Mouse (Mus musculus): ENCODE results near the gene Pdgfa. TPM values are rescaled to one million over a fixed set of nuclear protein-coding genes. Genes with fewer than 3 reads are reported as not detected.

Gene Pdgfa
- polyA plus RNA-seq, 1 experiment from 2014 or later = 17.5 TPM

GRCm38 (mm10) chr5:138946931-138947330 is 50.2 kb downstream of the Pdgfa start:
- Histone ChIP-seq H3K27me3 (no peaks in the 10 kb centered on the region), H3K4me3 (no peak overlapping the region), H3K27ac (replicated peaks) (peak overlapping the region; percentile 24; the same call in 1 of the 2 replicates), H3K4me2 (replicated peaks) (no peak overlapping the region), H3K4me1 (peaks cover 19% of the 10 kb centered on the region), H3K36me3 (no peaks in the 10 kb centered on the region), H3K9me3 (no peaks in the 10 kb centered on the region), H3K9ac (replicated peaks) (no peak overlapping the region)
- 66% methylated on average over 5 of the region's 5 CpGs for WGBS
- no peak for ATAC-seq (replicated peaks)

DNA sequence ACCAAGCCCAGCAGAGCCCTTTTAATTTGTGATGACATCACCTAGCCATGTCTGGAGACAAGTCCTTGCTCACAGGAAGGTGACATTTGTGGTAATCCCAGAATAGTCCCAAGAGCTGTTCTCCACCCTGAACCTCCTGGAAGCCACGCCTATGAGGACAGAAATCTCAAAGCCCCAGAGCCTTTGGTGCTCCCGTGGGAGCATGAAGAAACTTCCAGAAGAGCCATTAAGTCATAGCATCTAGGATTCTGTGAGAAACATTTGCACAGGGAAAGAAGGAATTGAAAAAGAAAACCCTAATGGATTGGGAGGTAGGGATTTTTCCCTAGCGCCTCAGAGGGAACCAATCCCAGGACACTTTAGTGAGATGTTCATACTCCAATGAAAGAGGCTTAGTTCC is 52.2 kb downstream of the Pdgfa start:
- no peaks in the 10 kb centered on the region for H3K36me3 ChIP-seq
- H3K9ac ChIP-seq (replicated peaks) = no peak overlapping the region
- no peak overlapping the region for H3K27ac ChIP-seq (replicated peaks)
- H3K4me1 ChIP-seq = peaks cover 19% of the 10 kb centered on the region
- no peaks in the 10 kb centered on the region for H3K9me3 ChIP-seq
- no peaks in the 10 kb centered on the region for H3K27me3 ChIP-seq
- no peak overlapping the region for H3K4me2 ChIP-seq (replicated peaks)
- H3K4me3 ChIP-seq = no peak overlapping the region
- WGBS = 93% methylated on average over 3 of the region's 3 CpGs
- no peak for ATAC-seq (replicated peaks)

DNA sequence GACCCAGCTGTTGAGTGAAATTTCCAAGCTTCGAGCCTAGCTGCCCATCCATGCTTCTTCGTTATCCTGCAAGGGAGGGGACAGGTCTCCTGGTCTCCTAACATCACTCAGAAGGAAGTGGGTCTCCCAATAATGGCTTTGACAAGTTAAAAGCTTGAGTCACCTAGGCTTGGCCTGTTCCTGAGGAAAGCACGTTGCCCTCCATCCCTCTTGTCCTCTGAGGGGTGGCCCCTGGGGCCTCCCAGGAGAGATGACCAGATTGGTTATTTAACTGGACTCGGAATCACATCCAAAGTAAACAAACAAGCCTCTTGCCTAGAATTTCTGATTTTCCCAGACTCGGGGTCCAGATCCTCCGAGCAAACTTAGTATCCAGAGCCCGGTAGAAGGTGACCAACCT is 52.6 kb downstream of the Pdgfa start:
- Histone ChIP-seq H3K4me2 (replicated peaks) (no peak overlapping the region), H3K4me3 (no peak overlapping the region), H3K9me3 (no peaks in the 10 kb centered on the region), H3K4me1 (peaks cover 19% of the 10 kb centered on the region), H3K27me3 (no peaks in the 10 kb centered on the region), H3K9ac (replicated peaks) (no peak overlapping the region), H3K36me3 (no peaks in the 10 kb centered on the region), H3K27ac (replicated peaks) (no peak overlapping the region)
- no peak for ATAC-seq (replicated peaks)
- 89% methylated on average over 7 of the region's 7 CpGs for WGBS

DNA sequence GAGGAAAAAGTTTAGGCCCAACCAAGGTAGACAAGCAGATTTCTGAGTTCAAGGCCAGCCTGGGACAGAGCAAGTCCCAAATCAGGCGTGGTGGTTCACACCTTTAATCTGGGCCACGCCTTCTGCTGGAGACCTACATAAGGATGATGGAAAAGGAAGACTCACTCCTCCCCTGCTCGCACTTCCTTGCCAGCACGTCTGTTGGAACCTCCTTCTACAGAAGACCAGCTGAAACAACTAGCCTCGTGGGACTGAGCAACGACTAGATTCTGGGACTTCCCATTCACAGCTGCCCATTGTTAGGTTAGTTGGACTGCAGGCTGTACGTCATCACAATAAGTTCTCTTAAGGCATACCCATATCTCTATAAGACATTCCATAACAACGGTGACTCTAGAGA is 55.3 kb downstream of the Pdgfa start:
- Histone ChIP-seq H3K9me3 (no peaks in the 10 kb centered on the region), H3K4me2 (replicated peaks) (no peak overlapping the region), H3K27ac (replicated peaks) (no peak overlapping the region), H3K4me3 (no peak overlapping the region), H3K9ac (replicated peaks) (no peak overlapping the region), H3K4me1 (no peaks in the 10 kb centered on the region), H3K36me3 (no peaks in the 10 kb centered on the region), H3K27me3 (no peaks in the 10 kb centered on the region)
- ATAC-seq (replicated peaks) = no peak
- WGBS = 85% methylated on average over 8 of the region's 8 CpGs

- no peaks in the 10 kb centered on the region for H3K36me3 ChIP-seq
- H3K27ac ChIP-seq (replicated peaks) = no peak overlapping the region
- no peak overlapping the region for H3K4me3 ChIP-seq
- H3K27me3 ChIP-seq = no peaks in the 10 kb centered on the region
- ATAC-seq (replicated peaks) = no peak
- no peak overlapping the region for H3K9ac ChIP-seq (replicated peaks)
- no peaks in the 10 kb centered on the region for H3K4me1 ChIP-seq
- H3K4me2 ChIP-seq (replicated peaks) = no peak overlapping the region
- H3K9me3 ChIP-seq = no peaks in the 10 kb centered on the region
- 80% methylated on average over 4 of the region's 4 CpGs for WGBS
These were observed 56.6 kb downstream of the Pdgfa start for GRCm38 (mm10) chr5:138940576-138940975.

- no peak overlapping the region for H3K27ac ChIP-seq (replicated peaks)
- no peaks in the 10 kb centered on the region for H3K9me3 ChIP-seq
- no peaks in the 10 kb centered on the region for H3K36me3 ChIP-seq
- 75% methylated on average over 3 of the region's 3 CpGs for WGBS
- no peaks in the 10 kb centered on the region for H3K4me1 ChIP-seq
- no peak for ATAC-seq (replicated peaks)
- no peaks in the 10 kb centered on the region for H3K27me3 ChIP-seq
- no peak overlapping the region for H3K9ac ChIP-seq (replicated peaks)
- no peak overlapping the region for H3K4me3 ChIP-seq
- no peak overlapping the region for H3K4me2 ChIP-seq (replicated peaks)
These were observed 58.5 kb downstream of the Pdgfa start for GRCm38 (mm10) chr5:138938572-138939163.

GRCm38 (mm10) chr5:138936399-138937089 is 60.6 kb downstream of the Pdgfa start:
- Histone ChIP-seq H3K36me3 (no peaks in the 10 kb centered on the region), H3K27me3 (no peaks in the 10 kb centered on the region), H3K4me2 (replicated peaks) (no peak overlapping the region), H3K27ac (replicated peaks) (no peak overlapping the region), H3K4me3 (no peak overlapping the region), H3K9me3 (no peaks in the 10 kb centered on the region), H3K9ac (replicated peaks) (no peak overlapping the region), H3K4me1 (peaks cover 15% of the 10 kb centered on the region)
- 82% methylated on average over 8 of the region's 8 CpGs for WGBS
- no peak for ATAC-seq (replicated peaks)

- Histone ChIP-seq H3K27me3 (no peaks in the 10 kb centered on the region), H3K4me2 (replicated peaks) (no peak overlapping the region), H3K36me3 (no peaks in the 10 kb centered on the region), H3K9me3 (no peaks in the 10 kb centered on the region), H3K27ac (replicated peaks) (no peak overlapping the region), H3K4me3 (no peak overlapping the region), H3K4me1 (peaks cover 22% of the 10 kb centered on the region), H3K9ac (replicated peaks) (no peak overlapping the region)
- 39% methylated on average over 6 of the region's 6 CpGs for WGBS
- no peak for ATAC-seq (replicated peaks)
These were observed 62.6 kb downstream of the Pdgfa start for GRCm38 (mm10) chr5:138934540-138934939.

- Histone ChIP-seq H3K9ac (replicated peaks) (0 out of 2 replicates have a peak overlapping the region, but pooled peaks have one; percentile 6), H3K27me3 (no peaks in the 10 kb centered on the region), H3K9me3 (no peaks in the 10 kb centered on the region), H3K4me2 (replicated peaks) (no peak overlapping the region), H3K4me3 (no peak overlapping the region), H3K36me3 (no peaks in the 10 kb centered on the region), H3K4me1 (peaks cover 22% of the 10 kb centered on the region), H3K27ac (replicated peaks) (no peak overlapping the region)
- 8% methylated on average over 18 of the region's 18 CpGs for WGBS
- no peak; the same call in 1 of the 2 replicates for ATAC-seq (replicated peaks)
These were observed 64.4 kb downstream of the Pdgfa start for GRCm38 (mm10) chr5:138932460-138933432.

DNA sequence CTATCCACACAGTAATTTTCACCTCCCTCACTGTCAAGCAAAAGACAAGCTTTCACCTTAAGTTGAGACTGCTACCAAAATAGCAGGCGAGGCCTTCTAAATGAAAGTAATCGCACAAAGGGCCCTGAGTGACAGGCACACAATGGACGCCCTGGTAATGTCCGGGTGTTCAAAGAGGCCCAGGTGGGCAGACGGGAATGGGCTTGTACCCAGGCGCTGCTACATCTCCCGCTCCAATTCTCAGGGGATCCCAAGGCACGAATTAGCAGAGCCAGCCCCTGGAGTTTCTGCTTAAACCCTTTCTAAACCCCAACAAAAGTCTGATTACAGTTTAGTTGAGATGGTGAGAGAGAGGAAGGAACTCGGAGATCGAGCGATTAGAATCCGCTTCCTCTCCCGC is 65.3 kb downstream of the Pdgfa start:
- Histone ChIP-seq H3K4me1 (peaks cover 22% of the 10 kb centered on the region), H3K4me2 (replicated peaks) (no peak overlapping the region), H3K9ac (replicated peaks) (0 out of 2 replicates have a peak overlapping the region, but pooled peaks have one; percentile 6)

GRCm38 (mm10) chr5:138929879-138930507 is 67.2 kb downstream of the Pdgfa start:
- Histone ChIP-seq H3K4me2 (replicated peaks) (no peak overlapping the region), H3K9ac (replicated peaks) (no peak overlapping the region), H3K27ac (replicated peaks) (no peak overlapping the region), H3K36me3 (no peaks in the 10 kb centered on the region), H3K27me3 (no peaks in the 10 kb centered on the region), H3K9me3 (no peaks in the 10 kb centered on the region), H3K4me1 (peaks cover 22% of the 10 kb centered on the region), H3K4me3 (no peak overlapping the region)
- no peak for ATAC-seq (replicated peaks)
- WGBS = 56% methylated on average over 10 of the region's 10 CpGs

More for the DNA sequence above, 65.3 kb downstream of the Pdgfa start:
- Histone ChIP-seq H3K27ac (replicated peaks) (no peak overlapping the region), H3K4me3 (no peak overlapping the region), H3K36me3 (no peaks in the 10 kb centered on the region), H3K9me3 (no peaks in the 10 kb centered on the region), H3K27me3 (no peaks in the 10 kb centered on the region)
- ATAC-seq (replicated peaks) = no peak
- 7% methylated on average over 13 of the region's 13 CpGs for WGBS
